Mouse (Mus musculus) limb, embryonic 13.5 days (tissue): Measurements from ENCODE around the gene Faiml. TPM values are rescaled to one million over a fixed set of nuclear protein-coding genes. Genes with fewer than 3 reads are reported as not detected.

Experiments
- polyA plus RNA-seq: library from polyadenylated mRNA; unstranded; fragments of >200 nt; fragmentation: Nextera tagmentation; extraction: Ambion mirVana; gene quantifications from 2 replicates; pipeline ENCODE4 v1.2.1, GENCODE M21; 2015

Faiml gene
- polyA plus RNA-seq, 1 experiment from 2014 or later: not detected

Other genes with a start within 250 kb of the Faiml start
- gene Gm1123, start 201.5 kb downstream of the Faiml start, polyA plus RNA-seq: 0.11 TPM in 1 of 2 replicates, not detected in the other
- 1.0 and 1.2 TPM in 2 replicates for gene Pik3cb, start 96.6 kb downstream of the Faiml start, polyA plus RNA-seq
- gene Cep70, start 6.1 kb upstream of the Faiml start, polyA plus RNA-seq: 41.9 and 42.0 TPM in 2 replicates
- 0.45 and 0.60 TPM in 2 replicates for gene Esyt3, start 121.3 kb upstream of the Faiml start, polyA plus RNA-seq
- 25.8 and 29.6 TPM in 2 replicates for gene Mras, start 200.1 kb upstream of the Faiml start, polyA plus RNA-seq
- gene Nme9, start 214.2 kb upstream of the Faiml start, polyA plus RNA-seq: not detected in 2 replicates